Mouse (Mus musculus) midbrain, embryonic 16.5 days (tissue): ENCODE results near the gene Arhgap19. TPM values are rescaled to one million over a fixed set of nuclear protein-coding genes. Genes with fewer than 3 reads are reported as not detected.

Source experiments
- ATAC-seq: fragments of 200-750 bp; cut with Nextera tagmentation; 2 replicates; pipeline ENCODE4 v1.8.0; 2017; ENCODE audit warnings: moderate TSS enrichment
- H3K27ac ChIP-seq: fragments of 300-500 bp; sonication (generic); 2 replicates; pipeline ENCODE4 v1.5.1; 2014; ENCODE audit warnings: mild to moderate bottlenecking, low read length, mixed read lengths
- H3K27me3 ChIP-seq: fragments of 300-500 bp; sonication (generic); 2 replicates; pipeline ENCODE4 v1.6.1; 2014; ENCODE audit warnings: low read depth, low read length, mixed read lengths; ENCODE audit not compliant: control insufficient read depth, insufficient read depth
- H3K36me3 ChIP-seq: fragments of 300-500 bp; sonication (generic); 2 replicates; pipeline ENCODE4 v1.6.1; 2014; ENCODE audit warnings: mild to moderate bottlenecking, low read length, moderate library complexity, mixed read lengths; ENCODE audit not compliant: control insufficient read depth, insufficient read depth
- H3K4me1 ChIP-seq: fragments of 300-500 bp; sonication (generic); 2 replicates; pipeline ENCODE4 v1.6.1; 2014; ENCODE audit warnings: mild to moderate bottlenecking, low read length, mixed read lengths; ENCODE audit not compliant: control insufficient read depth, insufficient read depth
- H3K4me2 ChIP-seq: fragments of 300-500 bp; sonication (generic); 2 replicates; pipeline ENCODE4 v1.6.1; 2014; ENCODE audit warnings: mild to moderate bottlenecking, low read length, mixed read lengths
- H3K4me3 ChIP-seq: fragments of 300-500 bp; sonication (generic); 2 replicates; pipeline ENCODE4 v1.5.1; 2014; ENCODE audit warnings: low read depth, mild to moderate bottlenecking, low read length, moderate library complexity, mixed read lengths
- H3K9ac ChIP-seq: fragments of 300-500 bp; sonication (generic); 2 replicates; pipeline ENCODE4 v1.6.1; 2014; ENCODE audit warnings: low read depth, low read length, mixed read lengths
- H3K9me3 ChIP-seq: fragments of 300-500 bp; sonication (generic); replicated peaks from 2 replicates; pipeline ENCODE4 v1.6.1; 2014; ENCODE audit warnings: mild to moderate bottlenecking, low read length, mixed read lengths; ENCODE audit not compliant: control insufficient read depth, poor library complexity, severe bottlenecking
- WGBS: fragments of 180-500 bp; shearing (Covaris S2); extraction: QIAGEN DNeasy Blood & Tissue Kit; methylation state at CpG from one replicate; pipeline ENCODE4 v1.1.7; 2014; 5-methylcytosine and 5-hydroxymethylcytosine counted together
- polyA plus RNA-seq: library from polyadenylated mRNA; unstranded; fragments of >200 nt; fragmentation: Nextera tagmentation; extraction: Ambion mirVana; gene quantifications from 2 replicates; pipeline ENCODE4 v1.2.1, GENCODE M21; 2015

Arhgap19 gene
- polyA plus RNA-seq, 1 experiment from 2014 or later: 4.3 TPM

DNA sequence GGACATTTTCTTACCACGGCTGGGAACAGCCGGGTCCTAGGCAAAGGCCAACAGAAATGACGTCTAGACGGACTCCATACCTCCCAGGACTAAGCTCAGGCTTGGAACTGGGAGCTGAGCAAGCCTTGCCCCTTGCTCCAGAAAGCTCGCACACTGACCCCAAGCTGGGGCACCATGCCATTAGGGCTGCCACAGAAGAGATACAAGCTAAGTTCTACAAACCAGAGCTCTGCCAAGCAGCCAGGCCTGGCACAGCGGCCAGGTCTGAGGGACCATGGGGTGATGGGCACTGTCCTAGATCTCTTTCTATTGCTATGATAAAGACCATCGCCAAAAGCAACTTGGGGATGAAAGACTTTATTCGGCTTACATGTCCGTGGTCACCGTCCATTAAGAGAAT, 10.7 kb upstream of the Arhgap19 start:
- 92% methylated on average over 10 of the region's 10 CpGs for whole genome bisulfite sequencing

DNA sequence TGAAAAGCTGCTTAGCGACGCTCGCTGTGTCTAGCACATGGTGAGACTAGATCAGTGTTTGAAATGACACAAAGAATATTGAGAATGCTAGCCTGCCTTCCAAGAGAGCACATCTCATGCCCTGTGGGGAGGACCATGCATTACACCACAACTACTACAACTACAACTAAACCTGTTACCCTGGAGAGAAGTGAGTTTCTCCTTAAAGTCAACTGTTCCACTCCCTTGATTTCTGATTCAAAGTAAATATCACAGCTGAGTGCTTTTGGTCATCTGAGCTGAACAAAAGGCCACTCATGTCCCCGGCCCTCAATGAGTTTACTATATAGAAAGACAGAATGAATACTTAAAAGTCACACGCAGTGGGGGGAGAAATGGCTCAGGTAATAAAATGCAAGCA, 8.2 kb upstream of the Arhgap19 start:
- 69% methylated on average over 5 of the region's 5 CpGs for WGBS
- H3K36me3 ChIP-seq: no peaks in the 10 kb centered on the region
- H3K4me3 ChIP-seq: no peak overlapping the region
- no peak for ATAC-seq
- no peaks in the 10 kb centered on the region for H3K9me3 ChIP-seq
- H3K4me1 ChIP-seq: no peaks in the 10 kb centered on the region
- no peaks in the 10 kb centered on the region for H3K27me3 ChIP-seq
- no peak overlapping the region for H3K27ac ChIP-seq
- no peak overlapping the region for H3K9ac ChIP-seq
- H3K4me2 ChIP-seq: no peak overlapping the region

More for the DNA sequence above, 10.7 kb upstream of the Arhgap19 start:
- Histone ChIP-seq H3K9ac (no peak overlapping the region), H3K27ac (no peak overlapping the region), H3K27me3 (no peaks in the 10 kb centered on the region), H3K9me3 (no peaks in the 10 kb centered on the region), H3K4me2 (no peak overlapping the region), H3K4me3 (no peak overlapping the region), H3K36me3 (no peaks in the 10 kb centered on the region), H3K4me1 (no peaks in the 10 kb centered on the region)
- no peak for ATAC-seq

DNA sequence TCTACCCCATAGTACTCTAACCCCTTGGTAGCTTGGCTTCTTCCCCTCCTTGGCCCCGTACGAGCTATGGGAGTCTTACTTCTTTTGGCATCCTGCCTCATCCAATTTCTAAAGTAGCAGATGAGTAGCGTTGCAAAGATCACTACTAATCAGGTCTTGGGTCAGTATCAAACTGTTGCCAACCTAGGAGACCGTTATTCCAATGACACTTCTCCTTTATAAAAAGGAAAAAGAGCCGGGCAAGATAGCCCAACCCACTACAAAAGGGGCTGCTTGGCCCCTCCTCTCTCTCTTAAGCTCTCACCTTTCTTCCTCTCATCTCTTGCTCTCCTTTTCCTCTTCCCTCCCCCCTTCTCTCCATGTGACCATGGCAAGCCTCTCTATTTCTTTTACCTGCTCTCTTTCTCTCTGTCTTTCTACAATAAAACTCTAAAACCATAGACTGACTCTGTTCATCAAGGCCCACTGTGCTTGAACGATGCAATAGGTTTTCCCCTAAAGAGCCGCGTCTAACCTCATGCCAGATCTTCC, 6.3 kb upstream of the Arhgap19 start:
- H3K36me3 ChIP-seq: no peaks in the 10 kb centered on the region
- H3K27me3 ChIP-seq: no peaks in the 10 kb centered on the region
- H3K4me3 ChIP-seq: no peak overlapping the region
- H3K4me1 ChIP-seq: no peaks in the 10 kb centered on the region
- no peak overlapping the region for H3K4me2 ChIP-seq
- 81% methylated on average over 8 of the region's 8 CpGs for WGBS
- no peaks in the 10 kb centered on the region for H3K9me3 ChIP-seq
- ATAC-seq: no peak
- H3K9ac ChIP-seq: no peak overlapping the region
- H3K27ac ChIP-seq: no peak overlapping the region

DNA sequence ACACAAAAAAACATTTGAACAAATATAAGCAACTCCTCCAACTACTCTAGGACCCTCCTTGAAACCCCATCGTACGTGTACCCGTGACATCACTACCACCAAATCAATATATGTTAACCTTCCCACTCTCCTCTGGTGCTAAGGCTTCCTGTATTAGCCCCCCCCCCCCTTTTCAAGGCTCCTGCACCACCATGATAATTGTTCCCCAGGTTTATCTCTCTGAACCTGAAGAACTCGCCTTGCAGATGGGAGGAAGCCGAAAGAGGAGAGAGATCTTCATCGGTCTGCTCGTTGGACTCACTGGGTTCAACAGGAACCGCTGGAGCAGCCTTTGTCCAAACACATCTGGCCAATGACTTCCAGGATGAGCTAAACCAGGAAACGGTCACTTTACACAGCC, 5.7 kb upstream of the Arhgap19 start:
- Histone ChIP-seq H3K9ac (no peak overlapping the region), H3K9me3 (no peaks in the 10 kb centered on the region), H3K27me3 (no peaks in the 10 kb centered on the region), H3K36me3 (no peaks in the 10 kb centered on the region), H3K4me2 (no peak overlapping the region), H3K4me3 (no peak overlapping the region), H3K27ac (no peak overlapping the region), H3K4me1 (no peaks in the 10 kb centered on the region)
- 92% methylated on average over 9 of the region's 9 CpGs for WGBS
- no peak for ATAC-seq

DNA sequence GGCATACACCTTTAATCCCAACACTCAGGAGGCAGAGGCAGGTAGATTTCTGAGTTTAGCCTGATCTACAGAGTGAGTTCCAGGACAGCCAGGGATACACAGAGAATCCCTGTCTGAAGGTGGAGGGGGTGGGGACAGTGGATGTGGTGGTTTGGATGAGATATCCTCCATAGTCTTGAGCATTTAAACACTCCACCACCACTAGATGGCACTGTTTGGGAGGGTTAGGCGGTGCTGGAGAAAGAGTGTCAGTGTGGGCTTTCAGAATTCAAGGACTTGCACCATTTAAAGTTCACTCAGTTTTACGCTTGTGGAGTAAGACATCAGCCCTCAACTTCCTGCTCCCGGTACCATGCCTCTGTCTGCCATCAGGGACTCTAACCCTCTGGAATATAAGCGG, 4.0 kb upstream of the Arhgap19 start:
- no peaks in the 10 kb centered on the region for H3K9me3 ChIP-seq
- no peak overlapping the region for H3K4me2 ChIP-seq
- no peaks in the 10 kb centered on the region for H3K27me3 ChIP-seq
- no peaks in the 10 kb centered on the region for H3K36me3 ChIP-seq
- WGBS: 90% methylated on average over 4 of the region's 4 CpGs
- H3K27ac ChIP-seq: no peak overlapping the region
- no peak for ATAC-seq
- peaks cover 7% of the 10 kb centered on the region for H3K4me1 ChIP-seq
- H3K4me3 ChIP-seq: no peak overlapping the region
- H3K9ac ChIP-seq: no peak overlapping the region

DNA sequence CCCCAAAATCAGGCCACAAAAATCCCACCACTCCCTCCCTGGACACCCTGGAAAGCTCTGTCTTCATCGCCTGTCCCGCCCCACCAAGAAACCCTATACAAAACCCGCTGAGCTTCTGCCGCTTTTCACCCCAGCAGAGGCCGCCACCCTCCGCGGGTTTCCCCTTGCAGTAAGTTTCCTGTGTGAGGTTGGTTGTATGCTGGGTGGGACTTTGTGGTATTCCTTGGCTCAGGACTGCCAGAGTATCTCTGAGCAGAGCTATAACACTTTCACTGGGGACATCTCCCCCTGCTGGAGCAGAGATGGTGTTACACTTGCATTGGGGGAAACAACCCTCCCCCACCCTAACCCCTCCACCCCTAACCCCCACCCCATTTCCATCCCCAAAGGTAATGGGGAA, 1.5 kb upstream of the Arhgap19 start:
- Histone ChIP-seq H3K27me3 (no peaks in the 10 kb centered on the region), H3K27ac (no peak overlapping the region), H3K4me3 (no peak overlapping the region), H3K9ac (no peak overlapping the region), H3K9me3 (no peaks in the 10 kb centered on the region), H3K4me2 (no peak overlapping the region), H3K36me3 (no peaks in the 10 kb centered on the region), H3K4me1 (peaks cover 12% of the 10 kb centered on the region)
- 40% methylated on average over 7 of the region's 7 CpGs for WGBS
- ATAC-seq: no peak

DNA sequence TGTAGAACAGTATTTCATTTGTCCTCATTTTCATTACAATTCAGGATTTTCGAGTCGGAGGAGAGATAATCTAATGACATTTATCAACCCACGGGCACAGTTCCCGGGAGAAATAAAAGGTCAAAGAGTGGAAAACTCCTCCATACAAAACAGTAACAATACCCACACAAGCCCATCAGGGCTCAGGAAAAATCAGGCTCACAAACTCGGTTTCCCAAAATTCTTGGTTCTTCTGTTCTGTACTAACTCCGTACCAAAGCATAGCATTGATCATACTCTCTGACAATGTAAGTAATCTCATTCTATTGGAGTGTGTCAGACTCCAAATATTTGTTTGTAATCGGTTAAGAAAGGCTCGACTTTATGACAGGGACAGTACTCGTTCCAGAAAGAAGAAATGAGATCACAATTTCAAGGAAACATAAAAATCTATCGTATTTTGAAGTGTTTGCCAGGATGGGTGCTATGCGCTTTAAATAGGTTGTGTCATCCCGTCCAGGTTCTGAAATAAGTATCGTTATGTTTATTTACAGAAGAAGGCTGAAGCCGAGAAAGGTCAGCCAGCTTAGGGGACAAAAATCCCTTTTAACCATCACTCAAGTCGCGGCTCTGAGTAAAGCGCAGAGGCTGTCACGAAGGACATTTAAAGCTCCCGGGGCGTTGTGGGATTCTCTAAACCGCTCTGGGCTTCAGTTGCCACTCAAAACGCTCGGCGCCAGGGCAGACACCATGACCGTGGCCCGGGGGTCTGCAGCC, 683 bp downstream of the Arhgap19 start:
- peak overlapping the region; percentile 70 for H3K4me3 ChIP-seq
- no peaks in the 10 kb centered on the region for H3K36me3 ChIP-seq
- H3K4me2 ChIP-seq: peak overlapping the region; percentile 74
- 3% methylated on average over 26 of the region's 26 CpGs for WGBS
- H3K27me3 ChIP-seq: no peaks in the 10 kb centered on the region
- ATAC-seq: no peak
- peak overlapping the region; percentile 64 for H3K27ac ChIP-seq
- H3K9ac ChIP-seq: peak overlapping the region; percentile 70
- no peaks in the 10 kb centered on the region for H3K9me3 ChIP-seq
- H3K4me1 ChIP-seq: peaks cover 12% of the 10 kb centered on the region

DNA sequence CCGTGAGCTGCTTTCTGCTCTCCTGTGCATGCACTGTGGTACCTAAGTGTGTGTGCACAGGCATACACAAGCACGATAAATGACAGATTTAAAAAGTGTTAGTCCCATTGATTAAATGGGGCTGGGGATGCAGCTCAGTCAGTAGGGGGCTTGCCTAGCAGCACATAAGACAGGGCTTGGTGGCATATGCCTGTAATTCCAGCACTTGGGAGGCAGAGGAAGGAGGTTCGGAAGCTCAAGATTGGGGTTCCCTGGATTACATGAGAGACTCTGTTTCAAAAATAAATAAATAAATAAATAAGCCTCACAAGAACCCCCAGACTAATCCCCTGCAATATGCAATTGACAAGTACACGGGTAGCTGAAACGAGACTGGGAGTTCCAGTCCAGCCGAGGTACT, 1.4 kb downstream of the Arhgap19 start:
- Histone ChIP-seq H3K36me3 (no peaks in the 10 kb centered on the region), H3K9me3 (no peaks in the 10 kb centered on the region), H3K4me2 (peak overlapping the region; percentile 74), H3K9ac (no peak overlapping the region; the same call in 1 of the 2 replicates), H3K4me3 (no peak overlapping the region), H3K4me1 (peaks cover 12% of the 10 kb centered on the region), H3K27ac (no peak overlapping the region), H3K27me3 (no peaks in the 10 kb centered on the region)
- 26% methylated on average over 6 of the region's 6 CpGs for WGBS
- ATAC-seq: no peak

DNA sequence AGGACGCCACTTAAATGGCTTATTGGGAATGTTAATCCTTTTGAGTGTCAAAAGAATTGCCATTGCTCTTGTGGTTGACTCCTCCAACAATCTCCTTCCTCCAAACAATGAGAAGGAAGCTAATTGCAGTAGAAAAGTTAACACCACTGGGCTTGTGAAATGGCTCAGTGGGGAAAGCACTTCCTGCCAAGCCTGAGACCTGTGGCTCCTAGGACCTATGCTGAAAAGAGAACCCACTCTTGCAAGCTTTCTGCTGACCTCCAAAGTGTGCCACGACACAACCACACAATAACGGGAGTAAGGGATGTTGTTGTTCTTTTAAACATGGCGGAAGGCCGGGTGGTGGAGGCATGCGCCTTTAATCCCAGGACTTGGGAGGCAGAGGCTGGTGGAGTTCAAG, 4.3 kb downstream of the Arhgap19 start:
- H3K36me3 ChIP-seq: no peaks in the 10 kb centered on the region
- no peaks in the 10 kb centered on the region for H3K27me3 ChIP-seq
- H3K4me1 ChIP-seq: peaks cover 12% of the 10 kb centered on the region
- H3K4me3 ChIP-seq: no peak overlapping the region
- H3K9ac ChIP-seq: no peak overlapping the region
- no peak for ATAC-seq
- no peaks in the 10 kb centered on the region for H3K9me3 ChIP-seq
- 84% methylated on average over 6 of the region's 6 CpGs for WGBS
- no peak overlapping the region for H3K4me2 ChIP-seq
- no peak overlapping the region for H3K27ac ChIP-seq
